Mouse (Mus musculus) liver, embryonic 16.5 days (tissue): ENCODE results near the gene Prpf4. TPM values are rescaled to one million over a fixed set of nuclear protein-coding genes. Genes with fewer than 3 reads are reported as not detected.

Experiments used
- ATAC-seq: fragments of 200-750 bp; cut with Nextera tagmentation; 2 replicates; pipeline ENCODE4 v1.8.0; 2017; ENCODE audit warnings: low read depth, mild to moderate bottlenecking, moderate number of reproducible peaks, moderate library complexity
- H3K27ac ChIP-seq: fragments of 300-500 bp; sonication (generic); 2 replicates; pipeline ENCODE4 v1.5.1; 2014; ENCODE audit warnings: mild to moderate bottlenecking, low read length
- H3K27me3 ChIP-seq: fragments of 300-500 bp; sonication (generic); 2 replicates; pipeline ENCODE4 v1.6.1; 2014; ENCODE audit warnings: low read depth, low read length, mixed read lengths; ENCODE audit not compliant: control insufficient read depth, insufficient read depth
- H3K36me3 ChIP-seq: fragments of 300-500 bp; sonication (generic); 2 replicates; pipeline ENCODE4 v1.6.1; 2014; ENCODE audit warnings: mild to moderate bottlenecking; ENCODE audit not compliant: control insufficient read depth, insufficient read depth
- H3K4me1 ChIP-seq: fragments of 300-500 bp; sonication (generic); 2 replicates; pipeline ENCODE4 v1.6.1; 2014; ENCODE audit warnings: low read depth, low read length, mixed read lengths; ENCODE audit not compliant: control insufficient read depth
- H3K4me2 ChIP-seq: fragments of 300-500 bp; sonication (generic); 2 replicates; pipeline ENCODE4 v1.6.1; 2014; ENCODE audit warnings: low read depth, low read length, mixed read lengths
- H3K4me3 ChIP-seq: fragments of 300-500 bp; sonication (generic); 2 replicates; pipeline ENCODE4 v1.5.1; 2014; ENCODE audit warnings: low read depth, mild to moderate bottlenecking, low read length
- H3K9ac ChIP-seq: fragments of 300-500 bp; sonication (generic); 2 replicates; pipeline ENCODE4 v1.6.1; 2014; ENCODE audit warnings: low read depth, low read length
- H3K9me3 ChIP-seq: fragments of 300-500 bp; sonication (generic); replicated peaks from 2 replicates; pipeline ENCODE4 v1.6.1; 2016; ENCODE audit warnings: low read length; ENCODE audit not compliant: control insufficient read depth
- WGBS: fragments of 180-500 bp; shearing (Covaris S2); extraction: QIAGEN DNeasy Blood & Tissue Kit; methylation state at CpG from one replicate; pipeline ENCODE4 v1.1.7; 2014; ENCODE audit not compliant: insufficient replicate concordance; 5-methylcytosine and 5-hydroxymethylcytosine counted together
- polyA plus RNA-seq: library from polyadenylated mRNA; unstranded; fragments of >200 nt; fragmentation: Nextera tagmentation; extraction: Ambion mirVana; gene quantifications from 2 replicates; pipeline ENCODE4 v1.2.1, GENCODE M21; 2015

Gene Prpf4
- polyA plus RNA-seq, result 8.4 and 9.8 TPM in 2 replicates

- Histone ChIP-seq H3K9ac (peak within 1 kb of the TSS; percentile 89), H3K27me3 (no peaks in the 10 kb centered on the region), H3K27ac (peak within 1 kb of the TSS; percentile 91), H3K9me3 (no peaks in the 10 kb centered on the region), H3K36me3 (peaks cover 11% of the 10 kb centered on the region; the same call in 1 of the 2 replicates), H3K4me1 (peaks cover 21% of the 10 kb centered on the region), H3K4me2 (peak within 1 kb of the TSS; percentile 70), H3K4me3 (peak within 1 kb of the TSS; percentile 81)
- WGBS, result under 1% methylated on average over 39 of the region's 39 CpGs
- peak; percentile 99 for ATAC-seq
Observed at GRCm38 (mm10) chr4:62408601-62409282, at the start of gene Prpf4, which contains the start of gene Cdc26. Gene Prpf4 (plus strand): TSS chr4:62408797. Gene Cdc26 (minus strand): TSS chr4:62408642.

GRCm38 (mm10) chr4:62359256-62359775 lies 49.3 kb upstream of the Prpf4 start:
- Histone ChIP-seq H3K4me1 (peaks cover 20% of the 10 kb centered on the region), H3K9me3 (no peaks in the 10 kb centered on the region), H3K4me3 (peak overlapping the region; percentile 77), H3K9ac (peak overlapping the region; percentile 83), H3K36me3 (no peaks in the 10 kb centered on the region), H3K4me2 (peak overlapping the region; percentile 77), H3K27ac (peak overlapping the region; percentile 91), H3K27me3 (no peaks in the 10 kb centered on the region)
- 21% methylated on average over 7 of the region's 7 CpGs for WGBS
- no peak for ATAC-seq

GRCm38 (mm10) chr4:62360088-62360804 lies 48.4 kb upstream of the Prpf4 start, which contains the start of the genes Fkbp15 and Slc31a1:
Gene Fkbp15 (minus strand): TSS chr4:62360548.
Gene Slc31a1 (plus strand): TSS chr4:62360727.
- WGBS, result 0% methylated on average over 51 of the region's 51 CpGs

GRCm38 (mm10) chr4:62360805-62361455 lies 47.7 kb upstream of the Prpf4 start:
- H3K4me2 ChIP-seq, result peak overlapping the region; percentile 87
- no peaks in the 10 kb centered on the region for H3K9me3 ChIP-seq
- H3K4me1 ChIP-seq, result peaks cover 23% of the 10 kb centered on the region
- ATAC-seq, result no peak
- peak overlapping the region; percentile 77 for H3K4me3 ChIP-seq
- H3K9ac ChIP-seq, result peak overlapping the region; percentile 74
- H3K27me3 ChIP-seq, result no peaks in the 10 kb centered on the region
- H3K36me3 ChIP-seq, result no peaks in the 10 kb centered on the region
- H3K27ac ChIP-seq, result peak overlapping the region; percentile 62
- under 1% methylated on average over 22 of the region's 22 CpGs for WGBS

More at GRCm38 (mm10) chr4:62360088-62360804, 48.4 kb upstream of the Prpf4 start, which contains the start of the genes Fkbp15 and Slc31a1:
- Histone ChIP-seq H3K4me2 (peak within 1 kb of the TSS; percentile 87), H3K9ac (peak within 1 kb of the TSS; percentile 83), H3K4me1 (peaks cover 20% of the 10 kb centered on the region), H3K36me3 (no peaks in the 10 kb centered on the region), H3K27ac (peak within 1 kb of the TSS; percentile 91), H3K9me3 (no peaks in the 10 kb centered on the region), H3K27me3 (no peaks in the 10 kb centered on the region), H3K4me3 (peak within 1 kb of the TSS; percentile 77)
- peak; percentile 100 for ATAC-seq

- WGBS, result 20% methylated on average over 6 of the region's 6 CpGs
Observed at GRCm38 (mm10) chr4:62361571-62361970, 47.0 kb upstream of the Prpf4 start.

GRCm38 (mm10) chr4:62361997-62362396 lies 46.6 kb upstream of the Prpf4 start:
- Histone ChIP-seq H3K36me3 (no peaks in the 10 kb centered on the region), H3K27ac (peak overlapping the region; percentile 62), H3K4me1 (peaks cover 23% of the 10 kb centered on the region), H3K27me3 (no peaks in the 10 kb centered on the region), H3K9ac (peak overlapping the region; percentile 74), H3K4me3 (peak overlapping the region; percentile 77), H3K4me2 (peak overlapping the region; percentile 87), H3K9me3 (no peaks in the 10 kb centered on the region)
- 72% methylated on average over 1 of the region's 1 CpGs for WGBS
- no peak for ATAC-seq

More at GRCm38 (mm10) chr4:62361571-62361970, 47.0 kb upstream of the Prpf4 start:
- Histone ChIP-seq H3K9me3 (no peaks in the 10 kb centered on the region), H3K4me2 (peak overlapping the region; percentile 87), H3K36me3 (no peaks in the 10 kb centered on the region), H3K27ac (peak overlapping the region; percentile 62), H3K4me1 (peaks cover 23% of the 10 kb centered on the region), H3K27me3 (no peaks in the 10 kb centered on the region), H3K4me3 (peak overlapping the region; percentile 77), H3K9ac (peak overlapping the region; percentile 74)
- no peak for ATAC-seq

GRCm38 (mm10) chr4:62362437-62362836 lies 46.2 kb upstream of the Prpf4 start:
- Histone ChIP-seq H3K27me3 (no peaks in the 10 kb centered on the region), H3K4me1 (peaks cover 27% of the 10 kb centered on the region), H3K9ac (no peak overlapping the region), H3K4me2 (peak overlapping the region; percentile 87), H3K27ac (no peak overlapping the region), H3K9me3 (no peaks in the 10 kb centered on the region), H3K36me3 (no peaks in the 10 kb centered on the region), H3K4me3 (peak overlapping the region; percentile 18; the same call in 1 of the 2 replicates)
- 39% methylated on average over 2 of the region's 2 CpGs for WGBS
- ATAC-seq, result no peak

GRCm38 (mm10) chr4:62364299-62364698 lies 44.3 kb upstream of the Prpf4 start:
- no peaks in the 10 kb centered on the region for H3K27me3 ChIP-seq
- no peaks in the 10 kb centered on the region for H3K36me3 ChIP-seq
- H3K9me3 ChIP-seq, result no peaks in the 10 kb centered on the region
- WGBS, result 77% methylated on average over 8 of the region's 8 CpGs
- no peak for ATAC-seq
- H3K27ac ChIP-seq, result no peak overlapping the region; the same call in 1 of the 2 replicates
- H3K4me1 ChIP-seq, result peaks cover 26% of the 10 kb centered on the region
- H3K4me3 ChIP-seq, result no peak overlapping the region
- no peak overlapping the region for H3K9ac ChIP-seq
- H3K4me2 ChIP-seq, result 0 out of 2 replicates have a peak overlapping the region, but pooled peaks have one; percentile 7
